Mouse (Mus musculus) hindbrain, embryonic 13.5 days (tissue): ENCODE results near the gene Klf9. TPM values are rescaled to one million over a fixed set of nuclear protein-coding genes. Genes with fewer than 3 reads are reported as not detected.
"Not testable (repeated sequence)": the region's sequence is repeated elsewhere in the genome, so short reads cannot be mapped to it uniquely, and the experiment has no call there.

Source experiments
- ATAC-seq: fragments of 200-750 bp; cut with Nextera tagmentation; 2 replicates; pipeline ENCODE4 v1.8.0; 2017; ENCODE audit warnings: moderate TSS enrichment; ENCODE audit not compliant: low FRiP score
- H3K27ac ChIP-seq: fragments of 300-500 bp; sonication (generic); 2 replicates; pipeline ENCODE4 v1.5.1; 2015; ENCODE audit warnings: inconsistent platforms, mild to moderate bottlenecking, moderate library complexity
- H3K27me3 ChIP-seq: fragments of 300-500 bp; sonication (generic); 2 replicates; pipeline ENCODE4 v1.6.1; 2015; ENCODE audit warnings: mild to moderate bottlenecking, inconsistent platforms
- H3K36me3 ChIP-seq: fragments of 300-500 bp; sonication (generic); 2 replicates; pipeline ENCODE4 v1.6.1; 2015; ENCODE audit warnings: mild to moderate bottlenecking, inconsistent platforms
- H3K4me1 ChIP-seq: fragments of 300-500 bp; sonication (generic); replicated peaks from 2 replicates; pipeline ENCODE4 v1.6.1; 2015; ENCODE audit warnings: inconsistent platforms
- H3K4me2 ChIP-seq: fragments of 300-500 bp; sonication (generic); 2 replicates; pipeline ENCODE4 v1.6.1; 2015; ENCODE audit warnings: inconsistent platforms, mild to moderate bottlenecking, moderate library complexity
- H3K4me3 ChIP-seq: fragments of 300-500 bp; sonication (generic); 2 replicates; pipeline ENCODE4 v1.5.1; 2015; ENCODE audit warnings: mild to moderate bottlenecking, inconsistent platforms
- H3K9ac ChIP-seq: fragments of 300-500 bp; sonication (generic); 2 replicates; pipeline ENCODE4 v1.6.1; 2015; ENCODE audit warnings: mild to moderate bottlenecking, inconsistent platforms
- H3K9me3 ChIP-seq: fragments of 300-500 bp; sonication (generic); 2 replicates; pipeline ENCODE4 v1.6.1; 2016; ENCODE audit warnings: inconsistent platforms
- WGBS: fragments of 180-500 bp; shearing (Covaris S2); methylation state at CpG from one replicate; pipeline ENCODE4 v1.1.7; 2015; 5-methylcytosine and 5-hydroxymethylcytosine counted together
- polyA plus RNA-seq: library from polyadenylated mRNA; unstranded; fragments of >200 nt; fragmentation: Nextera tagmentation; extraction: Ambion mirVana; gene quantifications from 2 replicates; pipeline ENCODE4 v1.2.1, GENCODE M21; 2015

Klf9 gene
- polyA plus RNA-seq, 1 experiment from 2014 or later = 1.8 TPM

DNA sequence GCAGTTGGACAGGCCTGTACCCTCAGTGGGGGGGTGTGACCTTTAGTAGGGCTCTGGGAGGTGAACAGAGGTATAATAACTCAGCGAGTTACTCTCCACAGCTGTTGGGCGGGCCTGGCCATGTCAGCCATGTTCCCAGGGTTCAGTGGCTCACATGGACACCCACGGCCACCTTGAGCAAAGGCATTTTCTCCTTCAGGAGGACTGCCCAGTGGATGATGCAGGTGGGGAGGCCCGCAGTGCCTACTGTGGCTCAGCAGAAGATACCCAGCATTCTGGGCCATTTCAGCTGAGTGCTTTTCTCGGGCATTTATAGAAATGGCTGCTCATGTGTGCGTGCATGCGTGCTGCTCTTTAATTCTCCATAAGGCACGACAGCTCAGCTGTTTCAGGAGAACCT lies 2.5 kb downstream of the Klf9 start:
- Histone ChIP-seq H3K4me3 (no peak overlapping the region), H3K9ac (no peak overlapping the region), H3K4me1 (peaks cover 20% of the 10 kb centered on the region), H3K4me2 (peak overlapping the region; percentile 98), H3K27ac (no peak overlapping the region), H3K27me3 (peaks cover 44% of the 10 kb centered on the region), H3K9me3 (no peaks in the 10 kb centered on the region), H3K36me3 (no peaks in the 10 kb centered on the region)
- 79% methylated on average over 8 of the region's 8 CpGs for WGBS
- no peak for ATAC-seq

DNA sequence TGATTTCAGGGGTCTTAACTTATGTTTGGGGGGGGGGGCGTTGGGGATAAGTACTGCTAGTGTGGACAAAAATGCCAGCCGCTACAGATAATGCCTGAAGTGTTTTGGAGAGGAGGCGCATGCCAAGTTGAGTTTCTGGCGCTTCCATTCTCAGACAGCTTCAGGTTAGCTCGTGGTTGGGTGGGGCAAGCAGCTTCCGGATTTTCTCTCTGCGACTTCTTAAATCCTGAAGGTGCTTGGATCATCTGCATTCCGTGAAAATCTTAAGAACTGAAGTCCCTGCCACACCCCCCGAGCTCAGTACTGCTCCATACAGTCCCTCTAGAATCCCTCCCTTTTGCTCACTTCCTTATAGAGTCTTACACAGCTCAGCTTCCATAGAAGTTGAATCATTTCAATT lies 3.0 kb downstream of the Klf9 start:
- Histone ChIP-seq H3K27ac (no peak overlapping the region), H3K36me3 (no peaks in the 10 kb centered on the region), H3K4me1 (peaks cover 20% of the 10 kb centered on the region), H3K4me3 (no peak overlapping the region), H3K4me2 (no peak overlapping the region), H3K9me3 (no peaks in the 10 kb centered on the region), H3K9ac (no peak overlapping the region), H3K27me3 (peaks cover 44% of the 10 kb centered on the region)
- ATAC-seq = no peak
- 70% methylated on average over 9 of the region's 9 CpGs for WGBS

DNA sequence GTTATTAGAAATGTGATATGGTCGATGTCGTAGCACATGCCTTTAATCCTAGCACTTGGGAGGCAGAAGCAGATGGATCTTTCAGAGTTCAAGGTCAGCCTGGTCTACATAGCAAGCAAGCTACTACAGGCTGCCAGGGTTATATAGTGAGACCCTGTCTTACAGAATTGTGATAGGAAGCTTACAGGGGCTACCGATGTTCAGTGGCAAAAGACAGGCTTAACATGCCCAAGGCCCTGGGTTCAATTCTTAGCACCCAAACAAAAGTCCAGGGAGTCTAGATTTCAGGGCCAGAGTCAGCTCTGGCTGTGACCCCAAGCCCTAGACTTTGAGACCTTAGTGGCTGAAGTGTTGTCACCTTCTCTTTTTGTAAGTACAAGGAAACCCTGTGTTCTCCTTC lies 4.1 kb downstream of the Klf9 start:
- Histone ChIP-seq H3K4me1 (peaks cover 20% of the 10 kb centered on the region), H3K9ac (no peak overlapping the region), H3K27me3 (peaks cover 35% of the 10 kb centered on the region), H3K4me3 (no peak overlapping the region), H3K27ac (no peak overlapping the region), H3K9me3 (no peaks in the 10 kb centered on the region), H3K4me2 (no peak overlapping the region), H3K36me3 (no peaks in the 10 kb centered on the region)
- no peak for ATAC-seq
- WGBS = 94% methylated on average over 3 of the region's 3 CpGs

DNA sequence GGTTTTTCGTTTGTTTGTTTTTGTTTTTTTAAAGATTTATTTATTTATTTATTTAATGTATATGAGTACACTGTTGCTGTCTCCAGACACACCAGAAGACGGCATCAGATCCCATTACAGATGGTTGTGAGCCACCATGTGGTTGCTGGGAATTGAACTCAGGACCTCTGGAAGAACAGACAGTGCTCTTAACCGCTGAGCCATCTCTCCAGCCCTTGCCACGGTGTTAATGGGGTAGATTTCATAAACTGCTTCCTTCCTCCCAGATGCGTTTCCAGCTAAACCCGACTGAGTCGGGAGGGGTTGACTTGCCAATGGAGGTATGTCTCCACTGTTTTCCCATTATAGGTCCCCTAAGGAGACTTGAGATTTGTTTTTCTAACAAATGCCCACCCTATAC lies 4.5 kb downstream of the Klf9 start:
- H3K27ac ChIP-seq, H3K36me3 ChIP-seq, H3K4me3 ChIP-seq, H3K4me2 ChIP-seq, H3K9me3 ChIP-seq, ATAC-seq, H3K9ac ChIP-seq: not testable (repeated sequence)
- Histone ChIP-seq H3K27me3 (peaks cover 33% of the 10 kb centered on the region), H3K4me1 (peaks cover 20% of the 10 kb centered on the region)
- WGBS = 92% methylated on average over 7 of the region's 7 CpGs

DNA sequence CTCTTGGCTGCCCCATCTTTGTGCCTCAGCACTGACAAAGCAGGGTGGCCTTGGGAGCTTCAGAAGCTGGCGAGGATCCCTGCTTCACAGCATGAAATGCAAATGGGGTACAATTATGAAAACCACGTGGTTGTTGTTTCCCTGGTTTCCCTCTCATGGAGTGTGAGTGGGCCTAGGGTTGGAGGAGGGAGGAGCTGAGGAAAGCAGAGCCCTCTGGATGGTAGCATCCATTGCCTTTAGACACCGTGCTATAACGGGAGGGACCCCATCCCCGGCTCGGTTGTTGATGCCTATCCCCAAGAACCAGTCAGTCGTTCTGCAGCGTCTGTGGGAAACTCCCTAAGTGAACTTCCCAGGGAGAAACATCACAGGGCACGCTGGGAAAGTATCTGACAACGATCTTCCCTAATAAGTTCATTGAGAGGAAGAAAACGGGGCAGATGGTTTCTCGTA lies 5.4 kb downstream of the Klf9 start:
- Histone ChIP-seq H3K9ac (no peak overlapping the region), H3K4me3 (no peak overlapping the region), H3K36me3 (no peaks in the 10 kb centered on the region), H3K4me1 (peaks cover 15% of the 10 kb centered on the region), H3K4me2 (no peak overlapping the region), H3K9me3 (no peaks in the 10 kb centered on the region), H3K27me3 (peaks cover 30% of the 10 kb centered on the region), H3K27ac (no peak overlapping the region)
- WGBS = 60% methylated on average over 12 of the region's 12 CpGs
- no peak for ATAC-seq

DNA sequence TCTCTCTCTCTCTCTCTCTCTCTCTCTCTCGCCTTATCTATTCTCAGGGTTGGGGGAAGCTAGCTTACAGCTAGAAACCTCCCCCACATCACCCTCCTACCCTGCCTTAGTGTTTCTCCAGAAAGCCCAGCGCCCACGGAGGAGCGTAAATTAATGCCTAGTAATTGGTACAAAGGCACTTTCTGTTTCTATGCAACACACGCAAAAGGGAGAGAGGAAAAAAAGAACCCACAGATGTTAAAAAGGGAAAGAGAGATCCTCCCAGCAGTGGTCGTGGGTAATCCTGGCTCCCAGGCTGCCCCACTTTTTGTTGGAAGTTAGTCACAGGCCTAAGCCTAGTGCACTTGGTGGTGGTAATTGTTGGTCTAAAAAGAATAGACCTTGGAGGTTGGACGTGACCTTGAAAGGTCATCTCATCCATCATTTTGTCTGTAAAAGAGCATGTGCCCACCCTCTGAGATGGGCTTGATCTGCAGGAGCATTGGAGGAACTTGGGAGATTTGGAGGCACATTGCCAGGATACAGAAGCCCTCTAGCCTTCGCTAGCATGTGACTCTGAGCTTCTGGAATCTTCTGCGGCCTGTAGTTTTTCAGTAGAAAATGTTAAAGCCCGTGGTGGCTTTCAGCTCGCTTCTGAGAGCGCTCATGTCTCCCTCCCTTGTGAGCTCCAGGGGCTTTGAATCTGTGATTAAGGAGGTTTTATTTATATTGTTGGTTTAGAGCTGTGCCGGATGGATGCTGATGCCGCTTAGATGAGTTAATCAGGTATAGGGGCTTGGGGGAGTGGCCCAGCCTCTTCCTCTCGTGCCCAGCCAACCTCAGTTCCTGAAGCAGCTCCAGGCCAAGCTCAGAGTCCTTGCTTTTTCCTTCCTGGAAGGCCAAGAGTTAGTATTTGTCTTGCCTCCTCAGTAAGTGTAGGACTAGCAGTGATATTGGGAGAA lies 6.3 kb downstream of the Klf9 start:
- Histone ChIP-seq H3K9ac (no peak overlapping the region), H3K36me3 (no peaks in the 10 kb centered on the region), H3K4me2 (no peak overlapping the region), H3K4me3 (no peak overlapping the region), H3K9me3 (no peaks in the 10 kb centered on the region), H3K27ac (no peak overlapping the region), H3K4me1 (peaks cover 12% of the 10 kb centered on the region), H3K27me3 (peaks cover 22% of the 10 kb centered on the region)
- ATAC-seq = no peak
- 58% methylated on average over 15 of the region's 15 CpGs for WGBS

DNA sequence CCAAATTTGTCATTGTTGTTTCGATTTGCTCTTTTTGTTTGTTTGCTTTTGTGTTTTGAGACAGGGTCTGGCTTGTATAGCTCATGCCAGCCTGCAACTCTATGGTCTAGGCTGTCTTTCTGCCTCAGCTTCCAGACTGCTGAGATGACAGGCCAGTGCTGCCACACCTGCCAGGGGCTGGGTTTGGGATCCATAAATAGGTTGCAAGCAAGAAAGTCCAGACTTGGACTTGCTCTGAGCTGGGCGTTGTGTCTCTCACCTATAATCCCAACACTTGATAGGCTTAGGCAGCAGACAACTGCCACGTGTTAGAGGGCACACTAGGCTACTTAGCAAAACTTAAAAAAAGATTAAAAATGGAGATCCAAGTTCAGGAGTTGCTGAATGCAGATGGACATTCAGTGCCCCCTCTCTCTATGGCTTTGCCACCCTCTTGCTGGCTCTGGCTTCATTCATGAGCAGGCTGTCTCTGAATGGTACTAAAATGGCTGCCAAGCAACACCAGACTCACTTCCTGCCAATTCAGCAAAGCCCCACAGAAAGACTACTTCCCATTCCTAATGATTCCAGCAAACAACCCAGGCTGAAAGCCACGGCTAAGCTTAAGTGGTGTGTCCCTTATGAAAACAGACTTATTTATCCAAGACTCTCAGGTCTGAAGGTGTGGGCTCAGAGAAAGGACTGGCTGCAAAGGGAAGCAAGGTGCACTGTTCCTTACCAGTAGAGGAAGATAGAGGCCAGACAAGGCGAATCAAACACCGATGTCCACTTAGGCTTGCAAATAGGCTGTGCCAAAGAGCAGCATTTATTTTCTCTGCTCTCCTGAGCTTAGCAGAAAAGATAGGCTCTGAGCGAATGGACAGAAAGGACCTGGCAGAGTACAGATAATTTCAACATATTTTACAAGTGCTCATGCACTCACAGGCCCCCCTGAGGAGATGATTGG lies 8.7 kb downstream of the Klf9 start:
- no peak for ATAC-seq

DNA sequence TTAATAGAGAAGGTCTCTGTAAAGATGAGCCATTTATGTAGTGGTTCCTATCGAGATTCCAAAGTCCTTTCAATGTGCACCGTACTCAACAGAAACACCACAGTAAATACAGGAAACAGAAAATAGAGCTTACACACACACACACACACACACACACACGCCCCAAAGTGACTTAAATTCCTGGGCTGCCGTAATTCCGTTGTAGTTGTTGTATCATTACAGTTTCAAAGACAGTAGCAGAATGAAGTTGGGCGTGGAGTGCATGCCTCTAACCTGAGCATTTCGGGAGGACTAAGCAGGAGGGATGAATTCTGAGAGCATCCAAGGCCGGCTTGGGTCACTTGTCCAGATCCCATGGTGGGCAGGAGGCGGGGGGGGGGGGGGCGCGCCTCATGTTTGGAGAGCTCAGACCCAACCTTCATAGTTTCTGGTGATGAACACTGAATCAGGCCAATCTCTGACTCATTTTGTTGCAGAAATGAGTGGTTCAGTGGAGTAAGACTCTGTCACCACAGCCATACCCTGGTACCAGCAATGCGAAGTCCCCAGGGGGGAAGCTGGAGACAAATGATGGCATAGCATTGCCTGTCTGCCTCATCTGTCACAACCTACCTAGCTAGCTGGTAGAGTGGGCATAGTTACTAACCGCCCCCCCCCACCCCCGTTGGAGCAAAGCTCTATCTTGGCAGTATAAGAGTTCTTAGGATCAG lies 9.7 kb downstream of the Klf9 start:
- H3K4me3 ChIP-seq = no peak overlapping the region
- H3K4me2 ChIP-seq = no peak overlapping the region
- no peak overlapping the region for H3K27ac ChIP-seq
- H3K27me3 ChIP-seq = no peaks in the 10 kb centered on the region
- H3K9me3 ChIP-seq = no peaks in the 10 kb centered on the region
- 85% methylated on average over 13 of the region's 14 CpGs for WGBS
- no peaks in the 10 kb centered on the region for H3K36me3 ChIP-seq
- H3K9ac ChIP-seq = no peak overlapping the region
- peaks cover 6% of the 10 kb centered on the region for H3K4me1 ChIP-seq
- no peak for ATAC-seq

More for the DNA sequence above, 8.7 kb downstream of the Klf9 start:
- 87% methylated on average over 7 of the region's 7 CpGs for WGBS
- H3K27me3 ChIP-seq = no peaks in the 10 kb centered on the region; the same call in 1 of the 2 replicates
- no peaks in the 10 kb centered on the region for H3K36me3 ChIP-seq
- no peak overlapping the region for H3K27ac ChIP-seq
- peaks cover 6% of the 10 kb centered on the region for H3K4me1 ChIP-seq
- H3K9ac ChIP-seq = no peak overlapping the region
- H3K4me2 ChIP-seq = no peak overlapping the region
- H3K4me3 ChIP-seq = no peak overlapping the region
- H3K9me3 ChIP-seq = no peaks in the 10 kb centered on the region

DNA sequence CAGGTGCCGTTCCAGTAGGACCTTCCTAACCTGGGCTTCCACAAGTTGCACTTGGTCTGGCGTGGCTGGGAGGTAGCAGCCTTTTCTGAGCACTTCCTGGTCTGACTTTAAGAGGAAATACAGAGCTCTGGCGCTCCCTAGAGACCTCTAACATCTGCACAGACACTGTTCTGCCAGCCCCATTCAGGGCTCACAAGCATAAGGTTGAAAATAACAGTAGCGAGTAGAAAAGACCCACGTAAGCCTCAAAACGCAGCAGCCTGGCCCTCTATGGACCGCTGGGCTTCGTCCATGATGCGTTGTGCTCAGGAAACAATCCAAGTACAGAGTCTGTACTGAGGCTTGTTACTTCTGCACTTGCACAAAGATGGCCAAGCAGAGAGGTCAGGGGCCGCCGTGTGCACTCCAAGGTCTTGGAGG lies 10.6 kb downstream of the Klf9 start:
- Histone ChIP-seq H3K9ac (no peak overlapping the region), H3K9me3 (no peaks in the 10 kb centered on the region), H3K36me3 (no peaks in the 10 kb centered on the region), H3K4me1 (peaks cover 6% of the 10 kb centered on the region; the same call in 1 of the 2 replicates), H3K4me2 (no peak overlapping the region), H3K27ac (no peak overlapping the region), H3K4me3 (no peak overlapping the region), H3K27me3 (no peaks in the 10 kb centered on the region)
- 37% methylated on average over 11 of the region's 11 CpGs for WGBS
- ATAC-seq = no peak

DNA sequence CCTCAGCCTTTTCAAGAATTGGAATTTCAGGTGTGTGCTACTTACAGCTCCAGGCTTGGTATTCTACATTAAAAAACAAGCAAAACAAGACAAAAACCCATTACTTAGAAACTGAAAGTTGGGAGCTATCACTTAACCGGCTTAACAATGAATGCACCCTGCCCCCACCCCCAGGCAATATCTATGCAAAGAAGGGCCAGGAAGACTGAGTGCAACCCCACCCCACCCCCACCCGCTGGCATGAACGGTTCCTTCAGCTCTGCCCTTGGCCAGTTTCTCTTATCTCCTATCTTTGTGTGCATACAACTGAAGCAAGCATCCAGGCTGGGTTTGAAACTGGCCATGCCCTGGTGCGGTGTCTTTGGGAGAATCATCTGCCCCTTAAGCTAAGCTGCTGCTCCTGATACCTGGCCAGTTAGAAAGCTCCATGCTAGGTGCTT lies 11.2 kb downstream of the Klf9 start:
- Histone ChIP-seq H3K27ac (no peak overlapping the region), H3K27me3 (no peaks in the 10 kb centered on the region), H3K9ac (no peak overlapping the region), H3K4me3 (no peak overlapping the region), H3K9me3 (no peaks in the 10 kb centered on the region), H3K36me3 (no peaks in the 10 kb centered on the region), H3K4me2 (no peak overlapping the region), H3K4me1 (peaks cover 6% of the 10 kb centered on the region; the same call in 1 of the 2 replicates)
- 40% methylated on average over 4 of the region's 4 CpGs for WGBS
- no peak for ATAC-seq

DNA sequence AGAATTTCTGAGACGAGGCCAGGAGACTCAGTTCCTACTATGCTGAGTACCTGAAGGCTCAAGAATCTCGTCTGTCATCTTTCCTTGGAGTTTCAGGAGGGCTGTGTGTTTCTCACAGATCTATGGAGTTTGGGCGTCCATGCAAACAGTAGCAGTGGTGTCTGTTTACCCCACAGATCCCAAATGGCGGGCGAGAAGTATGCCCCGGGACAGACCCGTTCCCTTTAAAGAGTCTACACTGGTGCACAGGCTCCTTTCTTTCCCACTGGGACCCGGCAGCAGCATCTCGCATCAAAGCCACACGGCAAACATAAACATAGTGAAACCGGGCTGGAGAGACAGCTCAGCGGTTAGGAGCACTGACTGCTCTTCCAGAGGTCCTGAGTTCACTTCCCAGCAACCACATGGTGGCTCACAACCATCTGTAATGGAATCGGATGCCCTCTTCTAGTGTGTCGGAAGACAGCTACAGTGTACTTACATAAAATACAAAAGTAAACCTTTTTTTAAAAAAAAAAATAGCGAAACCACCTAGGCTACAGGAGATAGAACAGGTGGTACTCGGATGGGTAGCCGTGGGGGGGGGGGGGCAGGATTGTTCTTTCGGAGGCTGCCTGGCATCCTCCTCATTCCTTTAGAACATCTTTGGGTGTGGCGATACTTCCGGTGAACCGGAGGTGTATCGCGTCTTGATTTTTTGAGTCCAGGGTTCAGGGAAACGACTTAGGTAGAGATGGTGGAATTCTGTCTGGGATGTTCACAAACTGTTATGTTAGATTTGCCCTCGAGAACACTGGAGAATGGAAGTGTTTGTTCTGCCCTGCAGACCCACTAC lies 12.0 kb downstream of the Klf9 start:
- Histone ChIP-seq H3K9me3 (no peaks in the 10 kb centered on the region), H3K36me3 (no peaks in the 10 kb centered on the region), H3K4me3 (no peak overlapping the region), H3K4me1 (peaks cover 6% of the 10 kb centered on the region; the same call in 1 of the 2 replicates), H3K27me3 (no peaks in the 10 kb centered on the region), H3K27ac (no peak overlapping the region), H3K4me2 (no peak overlapping the region), H3K9ac (no peak overlapping the region)
- WGBS = 71% methylated on average over 25 of the region's 25 CpGs
- ATAC-seq = no peak
